Mouse (Mus musculus): ENCODE results near the gene C530008M17Rik. TPM values are rescaled to one million over a fixed set of nuclear protein-coding genes. Genes with fewer than 3 reads are reported as not detected.
A peak's percentile ranks its signal among the peaks of the same experiment; 100 is the strongest.

C530008M17Rik gene
- polyA plus RNA-seq, 1 experiment = 0.31 TPM

- H3K4me1 ChIP-seq (ENCODE audit: control insufficient read depth, insufficient read depth, low read length) = no peaks in the 10 kb centered on the region
- TF ChIP-seq CTCF (conservative IDR thresholded peaks at IDR 0.05; ENCODE audit: insufficient read depth, insufficient read length, low read depth, low read length) = no peak
- TF ChIP-seq POLR2A (IDR thresholded peaks at IDR 0.05; ENCODE audit: low read depth, low read length) = no peak
- no peaks in the 10 kb centered on the region for H3K27me3 ChIP-seq (replicated peaks; ENCODE audit: control insufficient read depth, insufficient read depth, low read length)
- 78% methylated on average over 5 of the region's 5 CpGs for WGBS
- no peaks in the 10 kb centered on the region for H3K36me3 ChIP-seq (ENCODE audit: control insufficient read depth, insufficient read depth, low read length)
- no peak overlapping the region for H3K4me3 ChIP-seq (ENCODE audit: insufficient read depth, low read depth, low read length)
- DNase-seq = no peak
- H3K27ac ChIP-seq (ENCODE audit: insufficient read depth, low read depth, low read length) = no peak overlapping the region
Measured at GRCm38 (mm10) chr5:76837018-76837417, 180.7 kb downstream of the C530008M17Rik start.

GRCm38 (mm10) chr5:76839786-76840185, 183.5 kb downstream of the C530008M17Rik start:
- DNase-seq = no peak
- H3K4me3 ChIP-seq (ENCODE audit: insufficient read depth, low read depth, low read length) = no peak overlapping the region
- TF ChIP-seq POLR2A (IDR thresholded peaks at IDR 0.05; ENCODE audit: low read depth, low read length) (no peak), CTCF (conservative IDR thresholded peaks at IDR 0.05; ENCODE audit: insufficient read depth, insufficient read length, low read depth, low read length) (no peak)
- H3K27ac ChIP-seq (ENCODE audit: insufficient read depth, low read depth, low read length) = no peak overlapping the region
- no peaks in the 10 kb centered on the region for H3K36me3 ChIP-seq (ENCODE audit: control insufficient read depth, insufficient read depth, low read length)
- no peaks in the 10 kb centered on the region for H3K27me3 ChIP-seq (replicated peaks; ENCODE audit: control insufficient read depth, insufficient read depth, low read length)
- no peaks in the 10 kb centered on the region for H3K4me1 ChIP-seq (ENCODE audit: control insufficient read depth, insufficient read depth, low read length)
- WGBS = 82% methylated on average over 6 of the region's 6 CpGs

GRCm38 (mm10) chr5:76841859-76842258, 185.5 kb downstream of the C530008M17Rik start:
- H3K36me3 ChIP-seq (ENCODE audit: control insufficient read depth, insufficient read depth, low read length) = no peaks in the 10 kb centered on the region
- peak; percentile 18 for DNase-seq
- 76% methylated on average over 2 of the region's 2 CpGs for WGBS
- no peak for TF ChIP-seq CTCF (conservative IDR thresholded peaks at IDR 0.05; ENCODE audit: insufficient read depth, insufficient read length, low read depth, low read length)
- no peak overlapping the region for H3K4me3 ChIP-seq (ENCODE audit: insufficient read depth, low read depth, low read length)
- no peaks in the 10 kb centered on the region for H3K27me3 ChIP-seq (replicated peaks; ENCODE audit: control insufficient read depth, insufficient read depth, low read length)
- H3K27ac ChIP-seq (ENCODE audit: insufficient read depth, low read depth, low read length) = no peak overlapping the region
- H3K4me1 ChIP-seq (ENCODE audit: control insufficient read depth, insufficient read depth, low read length) = no peaks in the 10 kb centered on the region

GRCm38 (mm10) chr5:76843448-76843847, 187.1 kb downstream of the C530008M17Rik start:
- Histone ChIP-seq H3K27me3 (replicated peaks; ENCODE audit: control insufficient read depth, insufficient read depth, low read length) (no peaks in the 10 kb centered on the region), H3K36me3 (ENCODE audit: control insufficient read depth, insufficient read depth, low read length) (no peaks in the 10 kb centered on the region), H3K4me1 (ENCODE audit: control insufficient read depth, insufficient read depth, low read length) (no peaks in the 10 kb centered on the region), H3K27ac (ENCODE audit: insufficient read depth, low read depth, low read length) (no peak overlapping the region), H3K4me3 (ENCODE audit: insufficient read depth, low read depth, low read length) (no peak overlapping the region)
- DNase-seq = peak; percentile 64
- TF ChIP-seq POLR2A (IDR thresholded peaks at IDR 0.05; ENCODE audit: low read depth, low read length) (no peak), CTCF (conservative IDR thresholded peaks at IDR 0.05; ENCODE audit: insufficient read depth, insufficient read length, low read depth, low read length) (peak; percentile 74)
- 9% methylated on average over 4 of the region's 4 CpGs for WGBS

GRCm38 (mm10) chr5:76843851-76844419, 187.6 kb downstream of the C530008M17Rik start:
- 82% methylated on average over 9 of the region's 9 CpGs for WGBS
- DNase-seq = no peak

GRCm38 (mm10) chr5:76844618-76845186, 188.4 kb downstream of the C530008M17Rik start:
- no peak for DNase-seq
- Histone ChIP-seq H3K27ac (ENCODE audit: insufficient read depth, low read depth, low read length) (no peak overlapping the region), H3K4me3 (ENCODE audit: insufficient read depth, low read depth, low read length) (no peak overlapping the region), H3K4me1 (ENCODE audit: control insufficient read depth, insufficient read depth, low read length) (no peaks in the 10 kb centered on the region), H3K27me3 (replicated peaks; ENCODE audit: control insufficient read depth, insufficient read depth, low read length) (no peaks in the 10 kb centered on the region), H3K36me3 (ENCODE audit: control insufficient read depth, insufficient read depth, low read length) (no peaks in the 10 kb centered on the region)
- no peak for TF ChIP-seq POLR2A (IDR thresholded peaks at IDR 0.05; ENCODE audit: low read depth, low read length)
- no peak for TF ChIP-seq CTCF (conservative IDR thresholded peaks at IDR 0.05; ENCODE audit: insufficient read depth, insufficient read length, low read depth, low read length)
- 72% methylated on average over 14 of the region's 14 CpGs for WGBS

More at GRCm38 (mm10) chr5:76843851-76844419, 187.6 kb downstream of the C530008M17Rik start:
- Histone ChIP-seq H3K27ac (ENCODE audit: insufficient read depth, low read depth, low read length) (no peak overlapping the region), H3K36me3 (ENCODE audit: control insufficient read depth, insufficient read depth, low read length) (no peaks in the 10 kb centered on the region), H3K27me3 (replicated peaks; ENCODE audit: control insufficient read depth, insufficient read depth, low read length) (no peaks in the 10 kb centered on the region), H3K4me3 (ENCODE audit: insufficient read depth, low read depth, low read length) (no peak overlapping the region), H3K4me1 (ENCODE audit: control insufficient read depth, insufficient read depth, low read length) (no peaks in the 10 kb centered on the region)
- no peak for TF ChIP-seq POLR2A (IDR thresholded peaks at IDR 0.05; ENCODE audit: low read depth, low read length)
- no peak for TF ChIP-seq CTCF (conservative IDR thresholded peaks at IDR 0.05; ENCODE audit: insufficient read depth, insufficient read length, low read depth, low read length)

GRCm38 (mm10) chr5:76847106-76847505, 190.8 kb downstream of the C530008M17Rik start:
- Histone ChIP-seq H3K36me3 (ENCODE audit: control insufficient read depth, insufficient read depth, low read length) (no peaks in the 10 kb centered on the region), H3K27me3 (replicated peaks; ENCODE audit: control insufficient read depth, insufficient read depth, low read length) (no peaks in the 10 kb centered on the region), H3K4me3 (ENCODE audit: insufficient read depth, low read depth, low read length) (no peak overlapping the region), H3K4me1 (ENCODE audit: control insufficient read depth, insufficient read depth, low read length) (no peaks in the 10 kb centered on the region), H3K27ac (ENCODE audit: insufficient read depth, low read depth, low read length) (no peak overlapping the region)
- no peak for DNase-seq
- 70% methylated on average over 6 of the region's 6 CpGs for WGBS
- no peak for TF ChIP-seq POLR2A (IDR thresholded peaks at IDR 0.05; ENCODE audit: low read depth, low read length)
- TF ChIP-seq CTCF (conservative IDR thresholded peaks at IDR 0.05; ENCODE audit: insufficient read depth, insufficient read length, low read depth, low read length) = no peak
